8 mouse cellular contexts compared by ENCODE assay signal in the genomic region with DNA sequence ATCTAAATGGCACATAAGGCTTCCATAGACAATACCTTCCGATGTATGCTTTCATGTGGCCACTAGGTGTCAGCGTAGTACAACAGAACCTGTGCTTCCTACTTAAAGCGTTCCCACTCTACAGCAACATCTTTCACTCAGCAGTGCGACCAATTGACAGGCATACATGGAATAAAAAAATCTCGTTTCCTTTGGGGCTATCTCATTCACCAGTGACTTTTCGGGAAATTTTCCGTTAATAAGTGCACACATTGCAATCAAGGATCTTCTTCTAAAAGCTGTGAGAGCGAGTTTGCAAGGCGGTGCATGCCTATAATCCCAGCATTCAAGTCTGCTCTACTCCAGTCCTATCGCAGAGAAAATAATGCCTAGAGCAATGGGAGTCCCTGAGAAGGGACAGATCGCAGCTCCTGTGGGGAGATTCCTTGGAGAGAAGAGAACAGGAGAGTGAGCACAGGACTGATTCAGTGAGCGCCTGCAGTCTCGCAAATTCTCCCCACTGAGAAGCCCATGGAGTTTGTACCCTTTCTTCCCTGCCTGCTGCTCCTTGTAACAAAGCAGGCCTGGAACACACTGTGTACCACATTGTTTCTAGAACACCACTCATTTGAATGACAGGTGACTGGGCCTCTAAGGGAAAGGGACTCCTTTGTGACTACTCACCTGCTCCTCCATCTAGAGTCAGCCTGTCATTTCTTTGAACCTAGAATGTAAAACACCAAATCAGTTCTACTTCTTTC.
DNase-seq lines count a peak whose midpoint lies in the region; ATAC-seq lines count a peak whose summit lies in the region.

No protein-coding gene starts in this region.

- H3K36me3 ChIP-seq in intestine, embryonic 15.5 days: no peaks in the 10 kb centered on the region
- no peaks in the 10 kb centered on the region for H3K36me3 ChIP-seq in midbrain, embryonic 14.5 days (ENCODE audit: control insufficient read depth, insufficient read depth, low read length)
- no peaks in the 10 kb centered on the region for H3K36me3 ChIP-seq in splenic B cell, adult 2 months (ENCODE audit: control insufficient read depth, insufficient read depth, low read length, poor library complexity, severe bottlenecking)

- H3K4me1 ChIP-seq in intestine, embryonic 15.5 days (replicated peaks): no peaks in the 10 kb centered on the region
- 0 out of 2 replicates have a peak, but pooled peaks cover 4% of the 10 kb centered on the region for H3K4me1 ChIP-seq in midbrain, embryonic 14.5 days (ENCODE audit: control insufficient read depth, insufficient read depth, low read length)

- no peak overlapping the region for H3K27ac ChIP-seq in intestine, embryonic 15.5 days
- no peak overlapping the region for H3K27ac ChIP-seq in midbrain, embryonic 14.5 days (replicated peaks; ENCODE audit: low read depth, low read length)

- DNase-seq in 3134 (ENCODE audit: extremely low read depth, insufficient read length, low spot score): peak; percentile 8
- DNase-seq in T-cell, adult 2 months (ENCODE audit: low spot score): peak; percentile 31
- DNase-seq in cerebellum, postnatal 4 days (ENCODE audit: low spot score in 2 of 2): peak; percentile 29 to 57
- peak; percentile 34 for DNase-seq in gastrocnemius, postnatal 10 days
- DNase-seq in left cerebral cortex, adult 9 months (ENCODE audit: low spot score in 2 of 2): peak; percentile 22 to 80
- DNase-seq in midbrain, embryonic 14.5 days: peak; percentile 93
- DNase-seq in splenic B cell, adult 2 months (ENCODE audit: low read depth, low spot score): peak; percentile 81

- no peak overlapping the region for H3K4me3 ChIP-seq in intestine, embryonic 15.5 days (replicated peaks)
- peak overlapping the region; percentile 15; the same call in 1 of the 2 replicates for H3K4me3 ChIP-seq in midbrain, embryonic 14.5 days (replicated peaks; ENCODE audit: low read depth, low read length)

- ATAC-seq in intestine, embryonic 15.5 days: peak; percentile 89; the same call in 1 of the 2 replicates
- ATAC-seq in midbrain, embryonic 14.5 days (ENCODE audit: low FRiP score, low TSS enrichment): peak; percentile 91

- H3K9me3 ChIP-seq in intestine, embryonic 15.5 days: no peaks in the 10 kb centered on the region
- no peaks in the 10 kb centered on the region for H3K9me3 ChIP-seq in midbrain, embryonic 14.5 days (ENCODE audit: control insufficient read depth, low read length)

- 26% methylated on average over 13 of the region's 13 CpGs for WGBS in intestine, embryonic 15.5 days
- 10% methylated on average over 13 of the region's 13 CpGs for WGBS in midbrain, embryonic 14.5 days

- no peak overlapping the region for H3K9ac ChIP-seq in intestine, embryonic 15.5 days
- H3K9ac ChIP-seq in midbrain, embryonic 14.5 days (replicated peaks; ENCODE audit: low read length): peak overlapping the region; percentile 38; the same call in 1 of the 2 replicates

- no peaks in the 10 kb centered on the region for H3K27me3 ChIP-seq in intestine, embryonic 15.5 days (replicated peaks)
- no peaks in the 10 kb centered on the region for H3K27me3 ChIP-seq in midbrain, embryonic 14.5 days (ENCODE audit: control insufficient read depth, insufficient read depth, low read length)
- no peaks in the 10 kb centered on the region for H3K27me3 ChIP-seq in splenic B cell, adult 2 months (ENCODE audit: control insufficient read depth, insufficient read depth, low read length, poor library complexity, severe bottlenecking)

- H3K4me2 ChIP-seq in intestine, embryonic 15.5 days (replicated peaks): 0 out of 2 replicates have a peak overlapping the region, but pooled peaks have one; percentile 24
- peak overlapping the region; percentile 49 for H3K4me2 ChIP-seq in midbrain, embryonic 14.5 days (ENCODE audit: low read length)

Comparison
In these comparisons a context has a peak if more than half of its experiments do, and no peak if none do; other contexts are left out.
1. DNase-seq: peak in every context shown above with its lines; median percentile 93 in midbrain, embryonic 14.5 days; 81 in splenic B cell, adult 2 months; 51 in left cerebral cortex, adult 9 months; 43 in cerebellum, postnatal 4 days; 34 in gastrocnemius, postnatal 10 days; 31 in T-cell, adult 2 months; 8 in 3134.